Mouse (Mus musculus): Measurements from ENCODE around the gene Pla2g4e.

The Pla2g4e gene

DNA sequence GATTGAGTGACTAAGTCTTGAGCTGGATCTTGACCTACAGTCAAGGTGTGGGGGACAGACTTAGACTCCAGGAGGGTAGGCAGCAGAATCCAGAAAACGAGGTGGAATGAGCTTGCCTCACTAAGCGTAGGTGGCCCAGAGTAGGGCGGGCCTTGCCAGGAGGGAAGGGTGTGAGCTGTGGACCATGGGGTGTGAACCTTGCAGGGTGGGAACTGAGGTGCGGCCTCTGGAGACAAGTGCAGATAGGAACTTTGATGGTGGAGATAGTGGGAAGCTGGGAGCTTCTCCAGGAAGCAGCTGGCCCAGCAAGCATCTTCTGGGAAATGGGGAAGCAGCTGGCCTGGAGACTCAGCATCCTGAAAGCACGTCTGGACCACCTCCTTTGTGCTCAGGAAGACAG lies 7.4 kb downstream of the Pla2g4e start:
- in situ Hi-C loops (cut with MboI, MseI) = no loop called here

DNA sequence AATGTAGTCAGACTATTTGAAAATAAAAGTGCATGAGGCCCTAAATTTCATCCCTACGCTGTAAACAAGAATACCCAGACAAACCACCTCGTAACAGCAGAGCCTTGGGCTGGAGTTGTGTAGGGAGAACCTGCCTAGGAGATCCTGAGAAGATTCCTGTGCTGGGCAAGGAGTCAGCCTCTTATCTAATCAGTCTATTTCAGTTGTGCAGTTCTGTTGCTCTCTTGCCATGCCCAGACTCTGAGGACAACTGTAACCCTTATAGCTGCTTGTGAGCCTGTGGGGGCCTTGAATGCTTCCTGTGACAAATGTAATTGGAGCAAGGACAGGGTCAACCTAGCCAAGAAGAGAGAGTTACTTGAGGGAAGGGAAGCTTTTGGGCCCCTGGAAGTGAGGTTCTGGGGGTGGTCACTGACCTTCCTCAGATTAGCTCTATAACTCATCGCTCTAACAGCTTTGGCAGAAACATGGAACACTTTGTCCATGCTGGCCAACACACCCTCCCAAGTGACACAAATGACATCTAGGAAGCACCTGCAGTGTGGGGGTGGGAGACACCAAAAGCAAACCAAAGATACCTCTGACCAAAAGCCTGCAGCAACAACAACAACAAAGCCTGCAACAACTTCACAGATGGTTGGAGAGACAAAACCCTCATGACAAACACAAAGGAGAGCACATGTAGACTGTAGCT lies 9.0 kb downstream of the Pla2g4e start:
- in situ Hi-C loops (cut with MboI, MseI) = no loop called here

DNA sequence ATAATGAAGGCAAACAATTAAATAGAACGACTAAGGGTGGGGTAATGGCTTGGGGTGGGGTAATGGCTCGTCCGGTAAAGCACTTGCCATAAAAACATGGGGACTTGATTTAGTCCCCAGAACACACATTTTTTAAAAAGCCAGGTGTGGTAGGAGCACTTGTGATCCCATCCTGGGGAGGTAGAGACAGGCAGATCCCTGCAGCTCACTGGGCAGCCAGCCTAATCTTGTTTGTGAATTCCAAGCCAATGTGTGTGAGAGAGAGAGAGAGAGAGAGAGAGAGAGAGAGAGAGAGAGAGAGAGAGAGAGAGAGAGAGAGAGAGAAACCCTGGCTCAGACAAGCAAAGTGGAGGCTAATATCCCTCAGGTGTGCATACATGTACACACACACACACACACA lies 9.8 kb downstream of the Pla2g4e start:
- in situ Hi-C loops (cut with MboI, MseI) = no loop called here

DNA sequence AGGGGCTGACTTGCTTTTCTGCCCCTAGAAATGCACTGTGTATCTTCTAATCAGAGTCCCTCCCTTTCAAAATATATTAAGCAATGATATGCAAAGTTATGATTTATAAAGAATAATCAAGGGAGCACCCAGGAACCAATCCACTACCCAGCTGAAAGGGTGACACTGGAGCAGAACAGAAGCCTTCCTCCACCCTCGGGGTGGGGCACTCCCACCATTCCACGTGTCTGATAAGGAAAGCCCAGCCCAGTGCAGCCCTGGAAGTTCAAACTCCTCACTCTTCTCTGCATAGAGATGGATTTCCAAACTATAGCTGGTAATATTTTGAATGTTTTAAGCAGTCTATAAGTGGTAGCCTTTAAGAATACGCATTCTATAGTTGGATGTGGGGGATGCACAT lies 13.5 kb downstream of the Pla2g4e start:
- in situ Hi-C loops (cut with MboI, MseI) = no loop called here

DNA sequence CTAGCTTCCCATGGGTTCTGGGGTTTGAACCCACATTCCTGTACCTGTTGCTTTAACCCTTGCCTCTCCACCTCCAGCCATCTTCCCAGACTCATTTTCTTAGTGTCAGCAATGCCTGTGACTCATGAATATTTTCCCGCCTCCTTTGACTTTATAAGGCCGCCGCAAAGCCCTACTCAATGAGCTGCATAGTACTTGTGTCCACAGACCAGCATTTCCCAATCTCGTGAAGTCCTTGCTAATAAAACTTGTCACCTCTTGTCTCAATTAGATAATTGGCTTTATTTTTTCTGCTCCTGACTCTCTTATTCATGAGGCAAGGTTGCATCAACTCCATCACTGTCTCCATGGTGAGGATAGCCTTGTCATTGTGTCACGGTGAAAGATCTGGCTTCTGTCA lies 30.5 kb downstream of the Pla2g4e start:
- in situ Hi-C loops (cut with MboI, MseI) = no loop called here

DNA sequence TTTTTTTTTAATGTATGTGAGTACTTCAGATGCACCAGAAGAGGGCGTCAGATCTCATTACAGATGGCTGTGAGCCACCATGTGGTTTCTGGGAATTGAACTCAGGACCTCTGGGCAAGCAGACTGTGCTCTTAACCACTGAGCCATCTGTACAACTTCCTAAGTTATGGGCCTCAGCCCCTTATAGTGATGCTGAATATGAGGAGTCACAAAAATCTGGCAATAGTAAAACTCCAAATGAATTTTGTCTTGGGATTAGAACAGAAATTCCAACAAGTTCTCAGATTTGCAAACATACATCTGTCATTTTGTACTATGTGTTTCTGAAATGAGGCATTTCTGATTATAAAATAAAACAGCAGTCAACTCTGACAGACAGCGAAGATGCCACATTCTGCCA lies 33.7 kb downstream of the Pla2g4e start:
- in situ Hi-C loops (cut with MboI, MseI) = no loop called here

DNA sequence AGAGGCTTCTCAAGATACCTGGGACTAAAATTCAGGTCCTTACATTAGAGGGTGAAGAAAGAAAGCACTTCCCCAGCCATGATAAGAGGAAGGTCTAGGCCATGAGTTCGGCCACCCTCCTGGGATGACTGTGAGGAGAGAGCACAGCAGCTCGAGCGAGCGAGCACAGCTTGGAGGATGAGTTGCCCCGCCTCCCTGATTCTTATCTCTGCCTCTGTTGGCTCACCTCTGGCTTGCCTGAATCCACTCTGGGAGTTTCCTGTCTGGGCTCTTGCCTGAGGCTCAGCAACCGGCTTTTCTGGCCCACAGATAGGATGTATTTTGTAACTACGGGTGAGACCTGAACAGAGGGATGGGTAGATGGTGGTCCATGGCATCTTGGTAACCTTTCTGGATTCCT lies 37.2 kb downstream of the Pla2g4e start:
- in situ Hi-C loops (cut with MboI, MseI) = loop anchor here (10.0 kb wide), 1 partner anchor 1567 kb away; no protein-coding TSS in a partner anchor

DNA sequence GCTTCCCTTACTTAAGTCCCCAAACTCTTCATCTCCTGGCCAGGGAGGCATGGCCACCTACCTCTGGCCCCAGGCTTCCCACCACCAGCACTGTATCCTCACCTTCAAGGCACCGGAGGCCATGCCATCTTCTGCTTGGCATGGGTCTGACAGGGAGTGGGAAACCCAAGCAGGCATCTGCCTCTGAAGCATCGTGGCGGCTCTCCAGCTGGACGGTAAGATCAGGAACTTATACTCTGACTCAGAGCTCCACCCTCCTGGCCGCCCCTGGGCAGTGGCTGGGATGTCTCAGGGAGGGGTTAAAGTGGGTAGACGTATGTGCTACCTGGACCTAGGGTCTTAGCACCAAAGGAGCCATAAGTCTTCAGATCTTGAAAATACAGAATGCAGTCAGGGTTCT lies 38.1 kb downstream of the Pla2g4e start:
- in situ Hi-C loops (cut with MboI, MseI) = loop anchor here (10.0 kb wide), 1 partner anchor 1568 kb away; no protein-coding TSS in a partner anchor

DNA sequence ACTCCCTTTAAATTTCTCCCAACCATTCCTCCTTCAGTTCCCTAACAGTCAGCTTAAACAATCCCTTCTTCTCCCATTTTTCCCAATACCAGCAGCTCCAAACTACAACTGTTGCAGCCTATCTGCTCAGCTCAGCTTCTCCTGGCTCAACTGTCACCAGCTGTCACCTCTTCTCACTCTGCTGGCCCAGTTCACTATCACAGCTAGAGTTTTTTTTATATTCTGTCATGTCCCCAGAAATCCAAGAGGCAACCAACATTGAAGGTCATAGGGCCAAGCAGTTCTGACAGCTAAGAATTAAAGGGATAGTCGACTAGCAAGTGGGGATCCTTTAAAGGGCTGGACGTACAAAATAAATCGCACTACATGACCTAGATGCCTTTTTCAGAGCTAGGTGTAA lies 41.4 kb downstream of the Pla2g4e start:
- in situ Hi-C loops (cut with MboI, MseI) = loop anchor here (10.0 kb wide), 1 partner anchor 1571 kb away; no protein-coding TSS in a partner anchor

DNA sequence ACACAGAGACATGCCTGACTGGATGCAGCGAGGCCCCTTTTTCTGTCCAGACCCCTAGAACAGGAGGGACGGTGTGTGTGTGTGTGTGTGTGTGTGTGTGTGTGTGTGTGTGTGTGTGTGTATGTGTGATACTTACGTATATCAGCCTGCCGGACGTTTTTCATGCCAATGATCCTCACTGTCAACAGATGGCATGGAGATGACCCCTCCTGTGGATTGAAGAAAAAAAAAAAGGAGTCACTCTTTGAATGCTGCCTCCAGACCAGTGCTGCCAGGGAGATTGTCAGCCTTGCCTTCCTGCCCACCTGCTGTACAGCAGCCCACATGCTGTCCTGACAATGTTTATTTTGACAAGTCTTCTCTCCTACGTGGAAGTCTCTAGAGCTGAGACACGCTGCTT lies 45.1 kb downstream of the Pla2g4e start:
- in situ Hi-C loops (cut with MboI, MseI) = loop anchor here (10.0 kb wide), 1 partner anchor 1575 kb away; no protein-coding TSS in a partner anchor

DNA sequence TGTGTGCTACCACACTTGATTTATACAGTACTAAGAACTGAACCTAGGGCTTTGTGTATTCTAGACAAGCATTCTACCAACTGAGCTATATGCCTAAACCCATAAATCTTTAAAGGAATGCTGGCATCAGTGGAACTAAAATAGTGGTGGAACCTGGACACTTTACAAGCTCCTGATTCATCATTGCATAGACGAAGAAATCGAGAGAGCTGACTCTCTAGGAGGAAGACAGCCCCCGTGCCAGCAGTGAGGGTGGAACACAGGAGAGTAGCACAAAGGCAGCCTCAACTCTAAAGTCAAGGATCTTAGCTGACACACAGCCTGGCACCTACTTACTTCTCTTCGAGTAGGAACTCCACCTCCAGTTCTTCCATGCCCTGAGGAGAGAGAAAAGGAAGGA lies 57.0 kb downstream of the Pla2g4e start:
- in situ Hi-C loops (cut with MboI, MseI) = loop anchor here (5.0 to 10.0 kb wide), 2 partner anchors 94 to 1233 kb away; no protein-coding TSS in a partner anchor

DNA sequence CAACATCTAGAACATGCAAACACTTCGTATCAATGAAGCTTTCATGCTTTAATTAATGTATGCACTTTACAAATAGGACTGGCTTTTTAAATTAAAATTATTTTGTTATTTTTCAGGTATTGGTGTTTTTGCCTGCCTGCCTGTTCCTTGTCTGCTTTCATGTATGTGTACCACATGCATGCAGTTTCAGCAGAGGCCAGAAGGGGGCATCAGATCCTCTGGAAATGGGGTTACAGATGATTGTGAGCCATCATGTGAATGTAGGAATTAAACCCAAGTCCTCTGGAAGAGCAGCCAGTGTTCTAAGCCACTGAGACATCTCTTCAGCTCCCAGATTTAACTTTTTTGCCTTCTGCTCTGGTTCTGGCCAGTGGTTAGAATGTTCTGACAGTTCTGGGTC lies 57.6 kb downstream of the Pla2g4e start:
- in situ Hi-C loops (cut with MboI, MseI) = loop anchor here (5.0 to 10.0 kb wide), 2 partner anchors 95 to 1233 kb away; no protein-coding TSS in a partner anchor

DNA sequence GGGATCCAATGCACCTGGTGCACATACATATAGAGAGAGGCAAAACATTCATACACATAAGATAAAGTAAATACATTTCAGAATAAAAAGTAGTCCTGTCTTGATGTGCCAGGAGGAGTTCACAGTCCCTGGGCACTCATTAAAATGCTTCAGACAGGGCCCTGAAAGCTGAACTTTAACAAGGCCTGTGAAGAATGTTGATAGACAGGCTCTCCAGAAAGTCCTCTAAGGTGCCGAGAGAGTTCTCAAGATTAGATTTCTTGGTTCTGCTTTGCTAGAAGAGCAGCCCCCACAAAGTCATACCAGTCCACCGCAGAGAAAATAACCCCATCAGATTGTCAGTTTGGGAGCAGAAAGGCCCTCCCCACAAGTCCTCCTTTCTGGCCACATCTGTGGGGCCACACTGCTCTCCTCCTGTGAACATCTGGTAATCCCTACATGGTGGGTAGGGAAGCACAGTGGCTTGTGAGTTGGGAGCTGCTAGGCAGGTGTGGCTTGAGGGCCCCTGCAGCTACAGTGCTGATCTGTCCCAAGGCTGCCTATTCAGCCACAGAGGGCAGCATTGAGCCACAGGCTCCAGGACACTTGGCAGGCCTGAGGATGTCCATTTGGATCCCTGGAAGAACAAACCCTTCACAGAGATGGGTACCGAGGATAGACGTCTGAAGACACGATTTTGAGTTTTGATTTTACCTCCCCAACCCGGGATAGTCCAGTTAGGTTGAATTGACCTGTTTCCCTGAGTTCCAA lies 59.4 kb downstream of the Pla2g4e start:
- in situ Hi-C loops (cut with MboI, MseI) = loop anchor here (5.0 to 10.0 kb wide), 2 partner anchors 97 to 1231 kb away; no protein-coding TSS in a partner anchor

DNA sequence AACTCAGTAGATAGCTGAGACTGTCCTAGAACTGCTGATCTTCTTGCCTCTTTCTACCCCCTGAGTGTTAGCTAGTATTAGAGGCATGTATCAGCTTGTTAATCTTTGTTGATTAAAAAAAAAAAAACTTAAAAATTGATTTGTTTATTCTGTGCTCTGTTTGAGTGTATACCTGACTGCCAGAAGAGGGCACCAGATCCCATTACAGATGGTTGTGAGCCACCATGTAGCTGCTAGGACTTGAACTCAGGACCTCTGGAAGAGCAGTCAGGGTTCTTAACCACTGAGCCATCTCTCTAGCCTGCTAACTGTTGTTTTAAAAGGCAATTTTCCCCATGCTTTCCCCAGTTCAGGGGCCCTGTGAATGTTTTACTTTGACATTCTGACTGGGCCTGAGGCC lies 66.2 kb downstream of the Pla2g4e start:
- in situ Hi-C loops (cut with MboI, MseI) = no loop called here

DNA sequence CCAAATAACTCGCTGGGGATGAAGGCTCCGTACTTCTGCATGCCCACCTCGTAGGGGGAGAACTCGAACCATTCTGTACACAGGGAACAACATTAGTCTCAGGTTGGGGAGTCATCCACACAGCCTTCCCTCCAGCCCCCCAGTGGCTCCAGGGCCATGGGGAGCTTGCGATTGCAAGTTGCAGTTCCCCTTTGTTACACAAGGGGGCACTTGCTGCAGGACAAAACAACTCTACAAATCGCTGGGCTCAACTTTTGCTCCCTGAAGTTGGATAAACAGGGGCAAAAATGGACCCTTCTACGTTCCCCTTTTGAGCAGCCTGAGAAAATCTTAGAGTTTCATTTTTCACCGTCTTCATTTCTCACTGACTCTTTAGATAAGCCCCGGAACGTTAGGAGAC lies 71.4 kb downstream of the Pla2g4e start:
- in situ Hi-C loops (cut with MboI, MseI) = no loop called here

DNA sequence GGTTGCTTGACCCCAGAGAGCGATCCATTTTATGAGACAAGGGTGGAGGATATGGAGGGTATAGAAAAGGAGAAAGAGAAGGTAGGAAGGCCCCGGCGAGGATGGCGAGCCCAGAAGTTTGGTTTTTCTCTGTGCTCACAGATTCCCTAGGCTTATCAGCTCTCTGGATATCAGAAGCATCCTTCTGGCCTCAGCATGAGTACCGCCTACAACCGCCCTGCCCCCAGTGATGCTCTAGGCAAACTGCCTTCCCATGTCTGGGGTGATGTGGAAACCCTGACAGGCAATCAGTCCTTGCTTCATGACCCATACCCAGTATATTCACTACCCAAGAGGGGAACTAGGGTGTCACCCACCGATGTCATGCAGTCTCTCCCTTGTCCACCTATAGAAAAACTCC lies 73.8 kb downstream of the Pla2g4e start:
- in situ Hi-C loops (cut with MboI, MseI) = no loop called here

DNA sequence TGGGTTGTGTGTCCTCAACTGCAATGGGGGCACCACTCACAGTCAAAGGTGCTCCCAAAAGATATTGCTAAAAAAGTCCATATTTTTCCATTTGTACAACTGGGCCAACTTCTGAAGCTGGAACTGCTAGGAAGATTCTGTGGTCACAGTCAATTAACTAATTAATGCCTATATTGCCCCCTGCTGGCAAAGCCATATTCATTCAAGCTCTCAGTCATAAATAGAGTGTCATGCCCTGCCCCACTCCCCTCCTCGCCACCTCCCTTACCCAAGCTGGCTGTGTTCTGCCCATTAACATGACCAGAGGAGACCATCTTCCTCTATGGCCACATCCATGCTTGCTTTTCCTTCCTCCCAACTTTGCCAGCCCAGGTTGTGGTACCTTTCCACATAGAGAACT lies 74.4 kb downstream of the Pla2g4e start:
- in situ Hi-C loops (cut with MboI, MseI) = no loop called here

DNA sequence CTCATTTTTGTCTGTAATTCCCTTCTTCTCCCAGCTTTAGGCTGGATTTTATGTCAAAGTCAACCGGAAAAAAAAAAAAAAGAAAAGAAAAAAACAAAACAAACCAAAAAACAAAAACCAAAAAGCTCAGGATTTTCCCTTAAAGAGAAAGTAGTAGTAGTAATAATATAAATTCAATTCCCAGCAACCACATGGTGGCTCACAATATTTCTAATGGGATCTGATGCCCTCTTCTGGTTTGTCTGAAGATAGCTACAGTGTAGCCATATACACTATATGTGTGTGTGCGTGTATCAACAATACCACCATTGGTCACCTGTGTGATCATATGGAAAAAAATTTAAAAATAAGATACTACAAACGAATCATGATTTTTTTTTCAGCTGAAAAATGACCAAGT lies 75.8 kb downstream of the Pla2g4e start:
- in situ Hi-C loops (cut with MboI, MseI) = no loop called here

DNA sequence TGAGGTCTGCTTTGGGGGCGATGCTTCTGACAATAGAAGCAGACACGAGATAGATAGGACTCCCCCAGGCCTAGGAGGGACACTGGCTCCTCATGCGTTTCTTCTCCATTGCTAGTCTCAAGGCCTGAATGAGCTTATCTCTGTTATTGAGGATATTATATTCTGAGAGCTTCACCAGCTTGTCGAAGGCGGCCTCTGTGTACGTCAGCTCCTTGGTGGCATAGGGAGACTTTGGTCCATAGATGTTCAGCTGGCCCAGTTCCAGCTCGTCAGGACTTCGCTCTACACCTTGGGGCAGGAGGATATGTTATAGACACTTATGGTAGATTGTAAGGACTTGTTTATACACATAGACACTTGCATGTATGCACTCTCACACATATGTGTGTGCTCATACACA lies 77.4 kb downstream of the Pla2g4e start:
- in situ Hi-C loops (cut with MboI, MseI) = no loop called here

DNA sequence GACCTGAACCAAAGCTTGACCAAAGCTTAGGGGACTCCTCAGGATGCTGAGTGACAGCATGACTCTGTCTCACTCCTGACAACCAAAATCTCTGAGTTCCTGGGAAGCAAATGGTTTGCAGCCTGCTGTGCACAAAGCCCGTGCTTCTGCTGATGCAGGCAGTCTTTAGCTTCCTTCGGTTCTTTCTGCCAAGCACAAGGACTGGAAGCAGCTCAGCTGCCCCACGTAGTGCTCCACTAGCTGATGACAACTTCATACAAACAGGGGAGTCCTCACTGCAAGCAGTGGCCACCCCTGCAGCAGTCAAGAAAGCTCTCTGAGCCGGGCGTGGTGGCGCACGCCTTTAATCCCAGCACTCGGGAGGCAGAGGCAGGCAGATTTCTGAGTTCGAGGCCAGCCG lies 79.7 kb downstream of the Pla2g4e start:
- in situ Hi-C loops (cut with MboI, MseI) = no loop called here

DNA sequence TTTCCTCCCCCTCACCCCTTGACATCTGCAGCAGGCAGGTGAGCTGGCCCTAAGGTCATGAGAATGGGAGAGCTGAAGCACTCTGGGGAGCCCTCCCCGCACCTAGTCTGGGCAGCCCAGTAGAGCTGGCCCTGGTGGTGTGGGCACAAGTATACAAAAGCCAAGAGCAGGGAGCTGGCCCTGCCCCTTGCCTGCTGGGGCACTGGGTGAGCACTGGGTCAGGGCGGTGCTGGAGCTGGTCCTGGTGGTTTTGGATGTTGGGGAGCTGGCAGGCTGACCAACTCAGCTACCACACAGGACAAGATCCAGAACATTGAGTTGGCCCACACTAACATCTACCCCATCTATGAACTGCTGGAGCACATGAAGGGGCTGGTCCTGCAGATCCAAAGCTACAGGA lies 85.7 kb downstream of the Pla2g4e start:
- in situ Hi-C loops (cut with MboI, MseI) = no loop called here

DNA sequence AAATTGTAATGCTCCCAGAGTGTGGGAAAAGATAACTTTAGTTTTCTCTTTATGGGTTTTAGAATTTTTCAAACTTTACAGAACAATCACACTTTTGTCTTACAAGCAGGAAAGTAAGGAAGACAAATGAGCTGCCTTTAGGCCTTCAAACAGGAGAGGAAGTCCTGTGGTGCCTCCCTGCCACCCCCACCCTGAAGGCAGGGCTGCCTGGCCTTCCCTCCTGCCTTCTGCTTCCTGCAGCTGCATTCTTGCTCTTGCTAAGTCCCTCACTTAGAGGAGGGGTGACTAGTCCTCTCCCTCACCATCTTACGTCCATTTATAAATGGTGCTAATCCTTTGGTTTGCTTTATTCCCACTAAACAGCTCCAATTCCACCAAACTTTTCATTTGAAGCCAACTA lies 86.3 kb downstream of the Pla2g4e start:
- in situ Hi-C loops (cut with MboI, MseI) = no loop called here

DNA sequence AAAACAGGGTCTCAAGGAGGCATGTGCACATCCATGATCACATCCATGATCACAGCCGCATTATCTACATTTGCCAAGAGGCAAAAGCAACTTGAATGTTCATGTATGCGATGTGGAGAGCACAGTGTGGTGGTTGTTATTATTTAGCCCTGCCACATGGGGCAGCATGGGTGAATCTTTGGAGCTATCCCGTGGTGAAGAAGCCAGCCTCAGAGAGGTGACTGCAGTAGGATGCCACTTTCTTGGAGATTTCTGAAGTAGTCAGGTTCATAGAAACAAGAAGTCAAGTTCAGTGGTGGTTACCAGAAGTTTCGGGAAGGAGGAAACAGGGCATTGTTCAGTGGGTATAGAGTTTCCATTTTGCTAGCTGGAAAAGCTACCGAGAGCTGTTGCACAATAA lies 87.1 kb downstream of the Pla2g4e start:
- in situ Hi-C loops (cut with MboI, MseI) = no loop called here
